Mouse (Mus musculus): ENCODE measurements around the gene Anks1.
"Not testable (repeated sequence)": the region's sequence is repeated elsewhere in the genome, so short reads cannot be mapped to it uniquely, and the experiment has no call there.

The Anks1 gene

DNA sequence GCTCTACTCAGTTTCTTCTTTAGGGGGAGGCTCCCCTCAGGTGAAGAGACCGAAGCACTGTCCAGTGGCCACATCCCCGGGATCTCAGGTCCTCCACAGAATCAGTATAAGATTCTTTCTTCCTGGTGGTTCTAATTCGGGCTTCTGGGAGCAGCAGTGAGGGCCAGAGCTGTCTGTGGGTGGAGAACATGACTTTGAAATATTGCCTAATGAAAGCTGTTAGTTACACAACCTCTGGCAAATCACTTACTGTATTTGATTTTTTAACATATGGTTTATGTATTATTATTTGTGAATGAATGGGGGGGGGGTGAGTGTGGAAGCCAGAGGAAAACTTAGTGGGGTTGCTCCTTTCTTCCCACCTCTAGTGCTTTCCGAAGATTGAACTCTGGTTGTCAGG is 22.7 kb downstream of the Anks1 start:
- DNase-seq (ENCODE audit: low read depth, low spot score) = no peak

DNA sequence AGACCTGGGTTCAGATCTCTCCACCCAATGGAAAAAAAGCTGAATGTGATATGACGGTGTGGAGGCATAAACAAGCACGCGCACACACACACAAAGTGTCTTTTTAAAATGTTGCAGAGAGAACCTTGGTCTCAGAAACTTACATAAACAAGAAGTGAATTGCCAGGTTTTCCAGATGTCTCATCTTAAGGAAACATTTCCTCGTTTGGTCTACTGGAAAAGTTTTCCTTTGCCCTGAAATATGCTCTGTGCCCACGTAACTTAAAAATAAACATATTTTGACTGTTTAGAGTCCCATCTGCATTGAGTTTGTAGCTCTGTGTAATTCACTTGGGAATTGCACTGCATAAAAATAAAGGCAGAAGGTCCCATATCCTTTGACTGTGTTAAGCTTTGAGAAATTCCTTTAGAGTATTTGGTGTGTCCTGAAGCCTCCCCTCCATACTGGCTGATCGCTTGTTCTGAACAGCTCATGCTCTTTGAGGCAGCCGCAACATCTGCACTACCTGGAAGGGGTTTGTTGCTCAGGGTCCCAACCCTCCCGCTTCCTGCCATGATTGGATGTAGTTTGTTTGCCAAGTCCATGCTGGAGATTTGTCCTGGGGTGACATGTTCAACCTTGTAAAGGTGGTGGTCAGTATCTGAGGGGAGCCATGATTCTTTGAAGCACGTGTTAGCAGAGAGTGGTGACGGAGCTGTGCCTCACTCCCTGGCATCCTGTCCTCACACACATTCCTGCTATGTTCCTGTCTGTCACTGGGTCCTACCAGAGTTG is 25.2 kb downstream of the Anks1 start:
- no peak for DNase-seq (ENCODE audit: low read depth, low spot score)

DNA sequence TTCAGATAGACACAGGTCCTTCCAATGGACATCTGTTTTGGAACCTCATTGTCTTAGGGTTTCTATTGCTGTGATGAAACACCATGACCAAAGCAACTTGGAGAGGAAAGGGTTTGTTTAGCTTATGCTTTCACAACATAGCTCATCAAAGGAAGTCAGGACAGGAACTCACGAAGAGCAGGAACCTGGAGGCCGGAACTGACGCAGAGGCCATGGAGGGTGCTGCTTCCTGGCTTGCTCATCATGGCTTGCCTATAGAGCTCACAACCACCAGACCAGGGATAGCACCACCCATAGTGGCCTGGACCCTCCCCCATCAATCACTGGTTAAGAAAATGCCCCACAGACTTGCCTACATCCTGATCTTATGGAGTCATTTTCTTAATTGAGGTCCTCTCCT is 26.0 kb downstream of the Anks1 start:
- DNase-seq (ENCODE audit: low read depth, low spot score) = no peak

DNA sequence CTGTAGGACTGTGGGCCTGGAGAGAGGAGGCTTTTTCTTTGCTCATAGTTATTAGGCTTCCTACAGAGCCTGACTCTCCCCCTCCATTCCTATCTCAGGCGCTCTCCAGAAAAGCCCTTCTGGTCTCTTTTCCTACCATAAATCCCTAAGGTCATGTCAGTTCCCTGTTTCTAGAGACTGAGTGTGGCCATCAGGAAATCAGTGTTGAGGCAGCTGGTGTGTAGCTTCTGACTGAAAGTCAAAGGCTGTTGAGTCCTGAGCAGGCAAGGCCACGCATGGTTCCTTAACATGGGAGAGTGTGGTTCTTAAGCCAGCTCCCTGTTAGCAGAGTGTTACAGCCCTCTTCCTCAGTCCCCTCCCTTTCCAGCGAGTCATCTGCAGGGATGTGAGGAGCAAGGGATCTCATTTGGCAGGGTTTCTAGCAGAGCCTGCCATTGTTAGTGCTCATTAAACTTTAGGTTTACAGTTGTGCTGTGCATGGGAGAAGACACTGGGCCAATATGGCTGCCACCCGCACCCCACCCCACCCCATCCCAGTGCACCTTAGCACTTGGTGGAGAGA is 28.0 kb downstream of the Anks1 start:
- DNase-seq (ENCODE audit: low read depth, low spot score) = no peak

DNA sequence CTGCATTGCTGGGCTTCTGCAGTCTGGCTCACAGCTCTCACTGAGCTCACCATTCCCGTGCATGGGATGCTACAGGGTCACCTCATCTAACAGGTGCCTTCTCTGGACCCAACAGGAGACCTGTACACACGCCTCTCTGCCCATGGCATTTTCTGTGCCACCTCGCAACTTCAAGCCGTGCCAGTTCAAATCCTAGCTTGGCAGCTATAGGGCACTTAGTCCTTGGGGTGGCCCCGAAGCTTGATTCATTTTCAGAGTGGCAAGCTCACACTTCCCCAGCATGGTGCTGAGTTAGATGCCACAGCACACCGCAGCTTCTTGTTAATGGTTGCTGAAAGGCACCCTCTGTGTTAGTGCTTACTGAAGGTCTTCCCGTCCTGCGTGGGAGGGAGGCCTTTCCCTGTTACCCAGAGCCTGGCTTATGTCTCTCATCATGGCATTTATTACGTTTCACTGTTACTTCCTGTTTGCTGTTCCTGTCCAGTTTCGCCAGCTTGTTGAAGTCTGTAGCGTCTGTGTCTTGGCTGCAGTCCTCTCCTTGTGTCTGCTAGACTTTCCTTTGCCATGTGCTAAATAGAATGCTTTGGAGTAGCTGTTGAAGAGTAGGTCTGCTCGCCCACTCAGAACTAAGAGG is 29.1 kb downstream of the Anks1 start:
- DNase-seq (ENCODE audit: low read depth, low spot score) = no peak

DNA sequence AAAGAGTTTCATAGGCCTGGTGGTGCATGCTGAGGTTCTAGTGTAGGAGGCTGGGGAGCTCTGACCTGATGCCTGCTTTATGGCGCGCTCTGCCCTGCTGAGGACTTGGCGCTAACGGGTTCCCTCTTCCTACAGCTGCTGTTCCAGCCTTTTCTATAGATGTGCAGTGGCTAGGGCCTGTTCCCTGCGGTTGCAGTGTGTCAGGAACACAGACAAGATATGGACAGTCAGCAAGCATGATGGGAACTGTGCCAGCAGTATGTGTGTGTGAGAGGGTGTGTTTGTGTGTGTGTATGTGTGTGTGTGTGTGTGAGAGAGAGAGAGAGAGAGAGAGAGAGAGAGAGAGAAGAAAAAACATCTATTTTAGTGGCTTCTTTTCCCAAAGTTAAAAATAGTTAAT is 29.9 kb downstream of the Anks1 start:
- DNase-seq (ENCODE audit: low read depth, low spot score) = no peak

DNA sequence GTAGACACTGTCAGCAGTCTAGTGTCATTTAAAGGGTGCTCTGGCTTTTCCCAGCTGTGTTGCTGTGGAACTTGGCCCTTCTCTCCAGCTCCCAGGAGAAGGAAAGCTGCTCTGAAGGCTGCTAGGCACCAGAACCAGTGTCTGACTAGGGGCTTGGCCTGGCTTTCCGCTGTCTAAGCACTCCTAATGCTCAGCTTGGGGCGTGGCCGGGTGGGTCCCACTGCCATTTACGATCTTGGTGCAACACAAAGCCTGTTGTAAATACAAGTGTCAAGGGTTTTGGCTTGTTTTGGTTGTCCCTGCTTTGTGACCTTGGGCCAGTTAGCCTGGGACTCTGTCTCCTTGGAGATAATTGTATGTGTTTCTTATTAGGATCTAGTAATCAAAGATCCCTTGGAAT is 31.2 kb downstream of the Anks1 start:
- no peak for DNase-seq (ENCODE audit: low read depth, low spot score)

DNA sequence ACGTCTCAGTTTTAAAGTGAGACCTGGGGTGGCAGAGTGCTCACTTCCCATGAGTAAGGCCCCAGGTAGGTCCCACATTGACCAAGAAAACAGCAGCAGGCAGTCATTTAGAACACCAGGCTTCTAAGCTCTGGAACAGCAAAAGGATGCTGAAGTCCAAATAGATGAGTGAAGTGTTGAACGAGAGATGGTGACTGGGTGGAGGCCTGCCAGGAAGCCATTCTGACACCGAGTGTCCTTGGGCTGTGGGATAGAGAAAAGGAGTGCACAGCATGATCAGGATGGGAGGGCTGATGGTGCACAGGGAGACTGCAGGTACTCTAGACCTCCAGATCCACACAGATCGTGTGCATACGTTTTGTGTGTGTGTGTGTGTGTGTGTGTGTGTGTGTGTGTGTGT is 32.1 kb downstream of the Anks1 start:
- DNase-seq (ENCODE audit: low read depth, low spot score) = no peak

DNA sequence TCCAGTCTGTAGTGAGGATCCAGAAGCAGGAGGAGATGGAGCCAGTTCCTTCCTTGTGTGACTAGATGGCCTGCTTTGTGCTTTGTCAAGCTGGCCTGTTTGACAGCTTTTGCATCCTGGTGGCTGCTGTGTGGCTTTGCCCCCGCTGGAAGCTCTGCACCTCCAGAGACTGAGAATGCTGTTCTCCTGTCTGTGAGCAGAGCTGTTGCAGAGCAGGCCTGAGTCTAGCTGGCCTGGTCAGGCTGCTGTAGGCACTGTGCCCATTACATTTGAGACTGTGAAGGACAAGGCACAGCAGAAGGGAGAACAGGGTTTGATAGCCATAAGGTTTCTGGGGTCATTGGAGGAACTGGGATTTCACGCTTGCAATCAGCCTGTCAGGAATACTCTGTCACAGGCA is 32.6 kb downstream of the Anks1 start:
- DNase-seq (ENCODE audit: low read depth, low spot score) = no peak

DNA sequence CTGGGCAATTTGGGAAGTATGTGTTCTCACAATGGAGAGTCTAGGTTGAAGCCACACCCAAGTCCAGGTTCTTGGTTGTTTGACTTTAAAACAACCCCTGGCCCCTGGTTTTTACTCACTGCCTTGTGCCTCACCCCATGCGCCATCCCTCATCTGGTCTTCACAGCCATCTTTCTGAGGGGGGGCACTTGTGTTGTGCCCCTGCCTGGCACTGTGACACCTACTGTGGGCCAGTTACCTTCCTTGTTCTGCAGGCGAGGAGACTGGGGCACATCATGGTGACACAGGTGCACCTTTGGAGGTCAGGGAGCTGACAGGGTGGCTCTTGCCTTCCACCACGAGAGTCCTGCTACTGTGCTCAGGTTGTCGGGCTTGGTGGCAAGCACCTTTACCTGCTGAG is 33.0 kb downstream of the Anks1 start:
- DNase-seq (ENCODE audit: low read depth, low spot score) = no peak

DNA sequence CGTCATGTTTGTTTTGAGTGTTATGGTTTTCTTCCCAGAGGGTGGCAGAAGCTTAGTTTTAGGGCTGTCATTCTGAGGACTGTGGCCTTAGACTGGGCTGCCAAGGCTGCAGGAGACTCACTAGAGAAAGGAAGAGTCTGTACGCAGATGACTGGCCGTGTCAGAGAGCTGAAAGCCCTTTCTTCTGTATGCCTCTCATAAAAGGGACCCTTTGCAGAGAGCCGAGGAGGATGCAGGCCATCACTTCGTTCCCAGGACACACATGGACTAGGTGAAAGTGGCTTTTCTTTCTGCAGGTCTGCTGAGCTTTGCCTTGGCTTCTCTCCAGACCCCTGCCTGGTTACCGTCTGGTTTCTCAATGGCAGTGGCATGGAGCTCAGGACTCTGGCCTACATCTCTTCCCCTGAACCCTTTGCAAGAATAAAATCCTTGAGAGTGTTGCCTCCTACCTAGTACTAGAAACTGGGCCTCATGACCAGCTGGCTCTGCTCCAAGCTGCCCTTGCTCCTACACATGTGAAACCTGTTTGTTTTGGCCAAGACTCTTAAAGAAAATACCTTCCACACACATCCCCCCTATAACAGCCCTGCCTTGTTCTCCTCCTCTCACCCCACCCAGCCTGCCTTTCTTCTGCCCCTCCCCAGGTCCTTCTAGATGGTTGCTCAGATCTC is 36.6 kb downstream of the Anks1 start:
- no peak for DNase-seq (ENCODE audit: low read depth, low spot score)

DNA sequence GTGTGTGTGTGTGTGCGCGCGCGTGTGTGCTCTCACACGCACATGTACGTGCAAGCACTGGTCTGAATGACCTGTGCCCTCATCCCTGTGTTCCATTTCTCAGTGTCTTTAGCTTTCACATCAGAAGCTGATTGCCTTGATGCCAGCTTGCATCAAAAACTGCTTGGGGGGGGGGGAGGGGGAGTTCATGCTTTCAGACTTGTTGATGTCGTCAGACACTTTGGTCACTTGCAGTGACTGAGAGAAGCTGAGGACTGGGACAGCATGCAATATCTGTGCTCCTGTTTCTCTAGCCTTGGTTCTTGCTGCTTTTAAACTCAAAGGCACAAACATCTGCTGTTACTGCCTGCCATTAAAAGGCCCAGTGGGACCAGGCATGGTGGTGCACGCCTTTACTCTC is 37.3 kb downstream of the Anks1 start:
- no peak for DNase-seq (ENCODE audit: low read depth, low spot score)

DNA sequence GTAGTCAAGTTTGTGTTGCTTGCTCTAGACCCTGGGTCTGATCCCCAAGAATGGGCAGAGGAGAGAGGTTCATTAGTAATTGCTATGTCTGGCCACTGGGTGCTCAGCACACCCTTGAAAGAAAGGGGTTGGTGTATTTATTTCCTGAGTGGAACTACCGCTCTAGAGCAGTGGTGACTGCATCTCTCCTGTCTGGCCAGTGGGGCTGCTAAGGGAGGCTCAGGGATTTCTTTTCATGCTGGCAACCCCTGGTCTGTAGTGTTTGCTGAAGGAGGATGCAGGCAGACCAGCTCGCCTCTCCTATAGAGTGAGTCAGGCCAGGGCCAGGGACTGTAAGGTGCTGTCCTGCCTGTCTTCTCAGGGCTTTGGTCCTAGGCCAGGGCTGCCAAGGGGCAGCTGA is 38.0 kb downstream of the Anks1 start:
- no peak for DNase-seq (ENCODE audit: low read depth, low spot score)

DNA sequence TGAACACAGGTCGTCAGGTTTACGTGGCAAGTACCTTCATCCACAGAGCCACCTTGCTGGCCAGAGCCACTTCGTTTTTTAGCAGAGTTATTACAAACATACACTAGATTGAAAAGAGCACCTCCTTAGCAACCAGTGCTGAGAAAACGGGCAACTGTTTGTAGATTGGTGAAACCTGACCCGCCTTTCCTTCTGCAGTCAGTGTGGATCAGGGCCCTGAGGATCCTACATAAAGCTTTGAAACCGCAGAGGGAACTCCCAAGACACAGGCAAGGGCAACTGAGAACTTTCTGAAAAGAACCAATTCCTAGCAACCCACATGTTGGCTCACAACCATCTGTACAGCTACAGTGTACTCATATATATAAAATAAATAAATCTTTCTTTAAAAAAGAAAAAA is 44.0 kb downstream of the Anks1 start:
- DNase-seq (ENCODE audit: low read depth, low spot score) = no peak

DNA sequence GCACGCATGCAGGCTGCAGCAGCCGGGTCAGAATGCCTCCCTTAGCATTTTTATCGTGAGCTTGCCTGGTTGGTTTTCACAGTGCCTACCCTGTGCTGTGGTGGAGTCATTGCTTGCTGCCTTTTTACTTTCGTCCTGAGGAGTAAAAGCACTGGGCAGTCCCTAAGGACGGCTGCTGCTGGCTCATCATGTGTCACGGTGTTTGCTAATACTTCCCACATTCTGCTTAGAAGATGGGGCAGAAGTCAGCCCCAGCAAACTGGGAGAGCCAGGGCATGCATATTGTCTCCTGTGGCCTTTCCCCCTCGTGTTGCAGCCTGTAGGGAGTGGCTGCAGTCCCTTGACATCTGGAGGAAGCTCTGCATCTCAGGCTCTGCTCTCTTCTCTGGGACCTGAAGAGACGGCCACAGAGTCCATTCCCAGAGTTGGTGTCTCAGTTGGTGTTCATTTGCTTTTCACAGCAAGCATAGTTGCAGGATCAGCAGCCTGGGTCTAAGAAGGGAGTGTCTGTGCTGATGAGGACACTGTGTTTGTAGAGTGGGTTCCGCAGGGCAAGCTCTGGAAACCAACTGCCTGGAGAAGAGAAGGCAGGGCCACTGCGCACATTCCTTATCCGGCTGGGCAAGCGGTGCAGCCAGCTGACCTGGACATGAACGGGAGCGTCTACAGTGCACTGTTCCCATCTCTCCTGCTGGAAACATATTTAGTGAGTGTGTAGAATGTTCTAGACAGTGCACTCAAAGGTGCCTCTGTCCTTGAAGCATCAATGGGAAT is 45.7 kb downstream of the Anks1 start:
- DNase-seq (ENCODE audit: low read depth, low spot score) = no peak

DNA sequence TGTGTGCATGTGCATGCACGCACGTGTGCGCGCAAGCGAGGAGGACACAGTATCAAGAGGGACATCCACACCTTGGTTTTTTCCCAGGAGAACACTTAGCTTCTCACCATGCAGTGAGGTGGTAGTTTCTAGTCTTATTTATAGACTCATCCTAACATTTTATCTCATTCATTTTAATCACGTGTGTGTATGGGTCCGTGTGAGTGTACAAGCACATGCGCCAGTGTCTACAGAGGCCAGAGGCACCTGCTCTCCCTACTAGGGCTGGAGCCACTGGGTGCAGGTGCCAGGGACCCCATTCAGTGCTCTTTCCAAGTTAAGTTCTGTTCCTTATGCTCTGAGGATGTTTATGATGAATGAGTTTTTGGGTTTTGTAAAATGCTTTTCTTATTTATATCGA is 48.5 kb downstream of the Anks1 start:
- no peak for DNase-seq (ENCODE audit: low read depth, low spot score)

DNA sequence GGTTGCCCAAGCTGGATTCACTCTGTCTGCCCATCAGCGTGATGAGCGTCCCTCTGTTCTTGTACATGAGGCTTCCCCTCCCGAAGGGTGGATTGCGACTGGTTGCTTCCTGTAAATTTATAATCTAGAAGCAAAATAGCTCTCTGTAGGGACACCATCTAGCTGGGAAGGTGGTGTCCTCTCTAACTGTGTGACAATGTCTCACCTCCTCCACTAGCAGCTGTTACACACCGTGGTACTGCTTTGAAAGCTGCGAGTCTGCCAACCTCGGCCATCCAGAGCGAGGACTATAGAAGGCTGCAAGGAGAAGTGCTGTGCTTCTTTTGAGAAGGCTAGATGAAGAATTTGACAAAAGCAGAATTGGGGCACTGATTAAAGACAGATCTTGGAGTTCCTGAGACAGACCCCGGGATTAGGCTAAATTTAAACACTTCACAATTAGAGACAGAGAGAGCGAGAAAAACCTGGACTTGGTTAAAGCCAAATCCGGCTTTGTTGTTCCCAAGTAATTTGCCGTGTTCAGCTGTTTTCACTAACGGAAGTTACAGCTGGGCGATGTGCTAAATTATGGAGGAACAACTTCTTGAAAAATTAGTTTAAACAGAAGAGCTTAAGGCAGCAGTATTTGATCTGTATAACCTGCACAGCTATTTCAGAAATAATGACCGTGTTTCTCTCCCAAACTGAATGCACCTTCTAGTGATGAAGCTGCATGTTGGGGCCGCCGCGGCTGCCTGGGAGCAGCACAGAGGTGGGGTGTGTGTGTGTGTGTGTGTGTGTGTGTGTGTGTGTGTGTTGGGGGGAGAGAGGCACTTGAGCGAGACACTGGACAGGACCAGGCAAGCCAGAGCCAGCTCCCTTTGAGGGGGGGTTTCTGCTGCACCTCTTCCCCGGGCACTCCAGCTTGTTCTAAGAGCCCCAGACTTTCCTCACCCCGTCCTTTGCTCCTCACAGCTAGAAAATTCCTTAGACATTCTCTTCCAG is 51.3 kb downstream of the Anks1 start:
- DNase-seq (ENCODE audit: low read depth, low spot score) = no peak

DNA sequence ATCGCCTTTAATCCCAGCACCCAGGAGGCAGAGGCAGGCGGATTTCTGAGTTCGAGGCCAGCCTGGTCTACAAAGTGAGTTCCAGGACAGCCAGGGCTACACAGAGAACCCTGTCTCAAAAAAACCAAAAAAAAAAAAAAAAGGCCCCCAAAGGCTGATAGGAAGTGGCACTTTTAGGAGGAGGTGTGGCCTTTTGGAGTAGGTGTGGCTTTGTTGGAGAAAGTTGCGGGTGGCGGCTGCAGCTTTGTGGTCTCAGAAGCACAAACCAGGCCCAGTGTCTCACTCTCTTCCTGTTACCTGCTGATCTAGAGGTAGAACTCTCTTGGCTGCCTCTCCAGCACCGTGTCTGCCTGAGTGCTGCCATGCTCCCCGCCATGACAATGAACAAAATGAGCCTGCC is 54.0 kb downstream of the Anks1 start:
- DNase-seq (ENCODE audit: low read depth, low spot score) = not testable (repeated sequence)

DNA sequence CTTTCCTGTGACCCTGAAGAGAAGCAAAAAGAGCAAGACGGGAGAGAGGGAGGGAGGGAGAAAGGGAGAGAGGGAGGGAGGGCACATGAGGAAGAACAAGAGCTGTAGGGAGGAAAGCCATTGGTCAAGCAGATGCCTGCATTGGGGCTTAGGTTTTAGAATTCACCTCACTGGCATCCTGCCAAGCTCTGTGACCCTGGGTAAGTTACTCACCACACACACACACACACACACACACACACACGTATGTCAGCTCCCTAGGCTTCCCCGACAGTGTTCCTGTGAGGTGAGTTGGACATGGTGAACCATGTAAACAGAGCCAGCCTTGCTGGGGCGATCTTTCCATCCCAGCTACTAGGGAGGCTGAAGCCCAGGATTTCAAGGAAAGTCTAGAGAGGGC is 55.5 kb downstream of the Anks1 start:
- no peak for DNase-seq (ENCODE audit: low read depth, low spot score)

DNA sequence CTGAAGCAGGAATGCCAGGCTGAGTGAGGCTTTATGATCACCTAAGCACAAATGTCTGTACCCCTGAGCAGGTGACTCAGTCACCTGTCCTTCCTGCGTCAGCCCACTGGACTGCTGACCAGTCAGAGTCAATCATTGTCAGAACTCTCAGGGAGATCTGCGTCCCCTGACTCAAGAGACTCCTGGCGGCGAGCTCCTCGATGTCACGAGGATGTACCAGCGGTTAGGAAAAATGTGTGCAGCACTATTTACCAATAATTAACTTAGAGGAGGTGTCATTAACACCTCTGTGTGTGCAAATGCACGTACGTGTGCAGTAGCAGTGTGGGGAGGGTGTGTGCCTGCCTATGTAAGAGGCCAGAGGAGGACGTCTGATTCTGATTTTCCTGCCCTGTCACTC is 56.2 kb downstream of the Anks1 start:
- no peak for DNase-seq (ENCODE audit: low read depth, low spot score)

DNA sequence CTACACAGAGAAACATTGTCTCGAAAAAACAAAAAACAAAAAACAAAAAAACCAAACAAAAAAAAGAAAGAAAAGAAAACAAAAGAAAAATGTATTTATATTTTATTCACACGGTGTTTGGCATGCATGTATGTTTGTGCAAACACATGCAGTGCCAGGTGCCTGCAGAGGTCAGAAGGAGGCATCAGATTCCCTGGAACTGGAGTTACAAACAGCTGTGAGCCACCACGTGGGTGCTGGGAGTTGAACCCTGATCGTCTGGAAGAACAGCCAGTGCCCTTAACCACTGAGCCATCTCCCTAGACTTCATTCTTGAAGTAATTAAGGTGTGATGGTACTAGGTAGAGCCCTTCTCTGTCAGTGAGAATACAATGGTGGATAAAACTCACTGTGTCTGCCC is 57.0 kb downstream of the Anks1 start:
- DNase-seq (ENCODE audit: low read depth, low spot score) = no peak

Data from skeletal muscle tissue, adult 2 months (tissue).